Mouse (Mus musculus): ENCODE results near the gene Rpl18.
A peak's percentile ranks its signal among the peaks of the same experiment; 100 is the strongest.

Rpl18 gene

DNA sequence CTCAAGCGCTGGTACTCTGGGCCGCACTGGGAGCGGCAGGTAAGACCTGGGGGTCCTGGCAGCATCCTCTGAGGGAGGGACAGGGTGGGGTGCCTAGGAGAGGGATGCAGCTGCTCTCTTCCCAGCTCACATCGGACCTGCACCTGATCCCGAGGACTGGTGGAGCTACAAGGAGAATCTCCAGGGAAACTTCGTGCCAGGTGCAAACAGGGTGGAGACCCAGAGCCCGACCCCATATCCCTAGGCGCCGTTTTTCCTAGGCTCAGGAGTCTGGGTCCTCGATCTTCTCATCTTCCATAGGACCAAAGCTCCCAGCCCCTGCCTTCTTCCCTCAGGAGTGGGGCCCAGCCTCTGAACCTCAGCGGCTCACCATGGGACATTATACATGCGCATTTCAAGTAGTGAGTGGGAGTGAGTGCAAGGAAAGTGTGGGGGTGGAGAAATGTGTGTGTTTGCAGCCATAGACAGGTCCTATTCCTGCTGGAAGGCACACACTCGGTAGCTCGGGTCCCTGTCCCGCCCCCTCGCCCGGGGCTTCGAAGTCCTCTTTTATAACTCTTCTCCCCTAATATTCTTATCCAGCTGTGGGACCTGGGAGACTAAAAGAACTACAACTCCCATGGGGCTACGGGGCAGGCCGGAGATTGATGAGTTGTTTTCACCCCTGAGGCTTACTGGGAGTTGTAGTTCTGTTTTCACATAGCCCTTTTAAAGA is 14.8 kb upstream of the Rpl18 start:
- no peak for DNase-seq (ENCODE audit: low read depth)

DNA sequence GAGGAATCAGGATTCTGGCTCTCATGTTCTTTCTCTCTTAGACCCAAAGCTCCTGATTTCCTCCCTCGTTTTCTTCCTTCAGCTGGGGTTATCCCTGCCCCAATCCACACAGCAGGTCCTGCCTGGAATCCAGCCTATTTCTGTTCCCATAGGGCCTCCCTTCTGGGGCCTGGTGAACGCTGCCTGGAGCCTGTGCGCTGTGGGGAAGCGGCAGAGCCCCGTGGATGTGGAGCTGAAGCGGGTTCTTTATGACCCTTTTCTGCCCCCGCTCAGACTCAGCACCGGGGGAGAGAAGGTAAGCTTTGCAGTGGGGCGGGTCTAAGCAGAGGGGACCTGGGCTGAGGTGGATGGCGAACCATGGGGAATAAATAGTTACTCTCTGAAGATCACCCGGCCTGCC is 14.2 kb upstream of the Rpl18 start:
- no peak for DNase-seq (ENCODE audit: low read depth)

DNA sequence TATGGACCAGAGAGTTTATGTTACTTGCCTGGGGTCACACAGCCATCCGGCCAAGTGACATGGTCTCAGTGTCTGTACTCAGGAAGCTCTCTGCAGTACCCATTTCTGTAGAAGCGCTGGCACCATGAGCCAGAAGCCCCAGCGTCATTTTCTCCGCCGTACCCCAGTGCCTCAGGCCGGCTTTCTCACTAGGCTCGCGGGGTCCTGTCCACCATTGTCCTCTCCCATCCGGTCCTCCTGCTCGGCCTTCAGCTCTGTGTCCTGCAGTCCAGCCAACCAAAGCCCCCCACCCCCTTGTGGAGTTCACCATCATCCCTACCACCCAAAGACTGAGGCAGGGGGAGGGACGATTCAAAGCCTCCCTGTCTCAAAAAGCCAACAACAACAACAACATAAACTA is 13.7 kb upstream of the Rpl18 start:
- no peak for DNase-seq (ENCODE audit: low read depth)

DNA sequence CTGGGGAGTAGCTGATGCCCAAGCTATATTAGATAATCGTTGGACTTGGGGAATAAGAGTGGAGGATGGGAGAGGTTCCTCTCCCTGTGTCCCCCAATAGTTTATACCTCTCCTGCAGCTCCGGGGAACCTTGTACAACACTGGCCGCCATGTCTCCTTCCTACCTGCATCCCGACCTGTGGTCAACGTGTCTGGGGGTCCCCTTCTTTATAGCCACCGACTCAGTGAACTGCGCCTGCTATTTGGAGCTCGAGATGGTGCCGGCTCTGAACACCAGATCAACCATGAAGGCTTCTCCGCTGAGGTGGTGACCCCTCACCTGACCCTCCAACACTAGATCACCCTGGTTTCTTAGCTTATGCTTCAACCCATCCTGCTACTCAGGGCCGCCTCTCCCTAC is 12.9 kb upstream of the Rpl18 start:
- DNase-seq (ENCODE audit: low read depth) = no peak

DNA sequence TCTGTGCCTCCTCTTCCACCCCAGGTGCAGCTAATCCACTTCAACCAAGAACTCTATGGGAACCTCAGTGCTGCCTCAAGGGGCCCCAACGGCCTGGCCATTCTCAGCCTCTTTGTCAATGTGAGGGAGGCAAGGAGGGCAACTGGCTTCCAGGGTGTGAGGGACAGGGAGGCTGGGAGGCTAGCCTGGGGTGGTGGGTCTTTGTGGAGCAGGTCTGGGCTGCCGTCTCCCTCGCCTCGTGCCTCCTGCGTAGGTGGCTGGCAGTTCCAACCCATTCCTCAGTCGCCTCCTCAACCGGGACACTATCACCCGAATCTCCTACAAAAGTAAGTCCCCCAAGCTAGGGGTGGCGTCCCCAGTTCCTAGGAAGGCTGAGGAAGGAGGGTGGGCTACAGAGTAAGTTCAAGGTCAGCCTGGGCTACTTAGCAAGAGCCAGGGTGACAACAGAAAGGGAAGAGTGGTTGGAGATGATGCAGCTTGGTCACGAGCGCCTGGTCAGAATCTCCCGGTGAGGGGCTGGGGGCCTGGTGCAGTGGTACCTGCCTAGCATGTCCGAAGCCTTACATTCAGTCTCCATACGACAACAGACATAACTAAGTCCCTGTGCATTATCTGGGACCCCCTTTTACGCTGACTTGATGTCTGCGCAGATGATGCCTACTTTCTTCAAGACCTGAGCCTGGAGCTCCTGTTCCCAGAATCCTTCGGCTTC is 12.3 kb upstream of the Rpl18 start:
- no peak for DNase-seq (ENCODE audit: low read depth)

DNA sequence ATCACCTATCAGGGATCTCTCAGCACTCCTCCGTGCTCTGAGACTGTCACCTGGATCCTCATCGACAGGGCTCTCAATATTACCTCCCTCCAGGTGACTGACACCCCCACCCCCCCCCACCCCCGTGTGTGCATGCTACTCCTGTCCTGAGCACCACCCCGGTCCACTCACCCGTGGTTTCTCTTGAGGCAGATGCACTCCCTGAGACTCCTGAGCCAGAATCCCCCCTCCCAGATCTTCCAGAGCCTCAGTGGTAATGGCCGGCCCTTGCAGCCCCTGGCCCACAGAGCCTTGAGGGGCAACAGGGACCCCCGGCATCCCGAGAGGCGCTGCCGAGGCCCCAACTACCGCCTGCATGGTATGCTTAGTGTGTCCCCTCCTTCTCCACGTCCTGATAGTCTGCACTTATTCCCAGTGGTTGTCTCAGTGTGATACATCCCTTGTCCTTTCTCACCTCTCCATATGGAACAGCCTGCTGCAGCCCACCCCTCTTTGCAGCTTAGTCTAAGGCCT is 11.7 kb upstream of the Rpl18 start:
- no peak for DNase-seq (ENCODE audit: low read depth)

DNA sequence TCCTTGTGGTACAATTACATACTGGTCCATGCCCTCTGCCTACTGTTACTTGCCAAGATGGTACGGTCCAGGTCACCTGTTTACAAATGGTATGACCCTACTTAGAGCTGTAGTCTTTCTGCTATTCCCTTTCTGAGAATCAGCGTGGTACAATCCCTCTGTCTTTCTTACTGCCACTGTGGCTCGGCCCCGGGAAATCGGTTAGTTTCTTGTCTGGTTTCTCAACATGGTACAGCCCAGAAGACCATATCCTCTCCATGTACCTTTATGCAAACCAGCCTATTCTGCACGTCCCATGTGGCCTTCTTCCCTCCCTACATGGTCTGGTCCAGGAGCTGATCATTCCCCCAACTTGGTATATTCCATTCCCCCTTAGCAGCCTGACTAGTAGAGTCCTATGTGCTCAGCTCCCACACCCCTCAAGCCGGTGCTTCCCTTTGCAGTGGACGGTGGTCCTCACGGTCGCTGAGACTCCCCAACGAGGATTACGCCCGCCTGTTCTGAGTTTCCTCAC is 11.2 kb upstream of the Rpl18 start:
- no peak for DNase-seq (ENCODE audit: low read depth)

DNA sequence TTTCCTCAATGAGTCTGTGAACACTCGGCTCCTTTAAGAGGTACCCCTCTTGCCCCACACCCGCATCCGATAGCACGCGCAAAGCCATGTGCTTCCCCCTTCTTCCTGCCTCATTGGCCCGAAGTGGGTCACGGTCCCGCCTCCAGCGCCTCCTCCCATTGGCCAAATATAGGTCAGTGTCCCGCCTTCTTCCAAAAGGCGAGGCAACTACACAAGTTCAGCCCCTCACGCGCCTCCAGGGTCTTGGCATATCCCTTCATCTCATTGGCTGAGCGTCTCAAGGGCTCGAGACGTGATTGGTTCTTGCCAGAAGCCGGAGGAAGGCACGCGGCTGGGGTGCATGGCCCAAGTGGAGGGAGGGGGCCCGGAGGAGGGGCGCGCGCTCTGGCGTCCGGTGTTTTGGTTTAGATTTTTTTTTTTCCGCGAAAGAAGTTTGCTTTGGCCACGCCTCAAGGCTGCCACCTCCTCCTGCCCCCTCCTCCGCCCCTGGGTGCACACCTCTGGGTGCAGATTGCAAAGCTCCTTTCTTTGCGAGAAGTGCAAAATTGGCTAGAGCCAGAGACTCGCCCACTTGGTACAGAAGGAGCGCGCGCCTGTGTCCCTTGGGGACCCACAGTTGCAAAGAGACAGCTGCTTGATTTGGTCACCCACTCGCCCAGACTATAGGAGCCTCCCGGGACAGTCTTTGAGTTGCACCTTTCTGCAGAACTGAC is 10.4 kb upstream of the Rpl18 start, which contains the start of gene Dbp:
TSS of gene Dbp (plus strand) at position 359 of the 713 bp plus-strand sequence.
- peak; percentile 97 for DNase-seq (ENCODE audit: low read depth)

DNA sequence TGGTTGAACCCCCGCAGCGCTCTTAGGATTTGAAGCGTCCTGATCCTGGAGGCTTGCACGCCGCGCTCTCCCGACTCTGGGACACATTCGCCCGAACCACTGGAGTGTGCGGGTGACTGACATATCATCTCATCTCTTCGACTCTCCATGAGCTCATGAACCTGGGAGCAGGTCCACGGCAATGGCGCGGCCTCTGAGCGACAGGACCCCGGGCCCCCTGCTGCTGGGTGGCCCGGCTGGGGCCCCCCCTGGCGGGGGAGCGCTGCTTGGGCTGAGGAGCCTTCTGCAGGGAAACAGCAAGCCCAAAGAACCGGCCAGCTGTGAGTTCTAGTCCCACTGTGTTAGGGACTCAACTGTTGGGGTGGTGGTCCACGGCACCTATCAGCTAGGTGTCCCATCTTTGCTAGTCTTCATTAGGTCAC is 9.8 kb upstream of the Rpl18 start:
- no peak for DNase-seq (ENCODE audit: low read depth)

DNA sequence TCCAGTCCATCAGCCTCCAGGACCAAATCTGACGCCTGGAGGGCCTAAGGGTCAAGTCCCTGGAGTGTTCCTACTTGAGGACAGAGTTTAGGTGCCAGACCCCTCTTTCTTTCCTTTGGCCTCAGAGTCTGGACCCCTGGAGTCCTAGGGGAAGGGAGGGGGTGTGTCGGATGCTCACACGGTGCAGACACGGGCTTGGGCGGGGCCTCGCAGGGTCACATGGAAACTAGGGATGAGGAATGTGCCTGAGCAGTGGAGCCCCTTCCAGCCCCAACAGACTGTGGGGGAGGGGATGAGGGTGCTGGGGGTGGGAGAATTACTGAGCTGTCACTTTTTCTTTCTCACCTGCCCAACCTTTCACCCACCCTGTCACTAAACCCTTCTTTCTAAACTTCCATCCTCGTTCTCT is 9.4 kb upstream of the Rpl18 start:
- no peak for DNase-seq (ENCODE audit: low read depth)

DNA sequence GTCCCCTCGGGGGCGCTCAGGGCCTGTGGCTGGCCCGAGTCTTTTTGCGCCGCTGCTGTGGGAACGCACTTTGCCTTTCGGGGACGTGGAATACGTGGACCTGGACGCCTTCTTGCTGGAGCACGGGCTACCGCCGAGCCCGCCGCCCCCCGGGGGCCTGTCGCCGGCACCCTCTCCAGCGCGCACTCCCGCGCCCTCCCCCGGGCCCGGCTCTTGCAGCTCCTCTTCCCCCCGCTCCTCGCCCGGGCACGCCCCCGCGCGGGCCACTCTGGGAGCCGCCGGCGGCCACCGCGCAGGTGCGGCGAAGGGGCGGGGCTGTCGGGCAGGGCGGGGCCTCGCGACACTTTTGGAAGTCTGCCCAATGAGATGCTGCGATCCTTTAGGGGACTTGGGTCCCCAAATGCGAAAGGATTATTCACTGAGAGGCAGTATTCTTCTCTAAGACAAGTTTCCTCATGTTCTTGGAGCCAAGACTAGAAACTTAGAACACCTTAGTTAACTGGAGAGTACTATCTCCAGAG is 8.5 kb upstream of the Rpl18 start:
- peak; percentile 76 for DNase-seq (ENCODE audit: low read depth)

DNA sequence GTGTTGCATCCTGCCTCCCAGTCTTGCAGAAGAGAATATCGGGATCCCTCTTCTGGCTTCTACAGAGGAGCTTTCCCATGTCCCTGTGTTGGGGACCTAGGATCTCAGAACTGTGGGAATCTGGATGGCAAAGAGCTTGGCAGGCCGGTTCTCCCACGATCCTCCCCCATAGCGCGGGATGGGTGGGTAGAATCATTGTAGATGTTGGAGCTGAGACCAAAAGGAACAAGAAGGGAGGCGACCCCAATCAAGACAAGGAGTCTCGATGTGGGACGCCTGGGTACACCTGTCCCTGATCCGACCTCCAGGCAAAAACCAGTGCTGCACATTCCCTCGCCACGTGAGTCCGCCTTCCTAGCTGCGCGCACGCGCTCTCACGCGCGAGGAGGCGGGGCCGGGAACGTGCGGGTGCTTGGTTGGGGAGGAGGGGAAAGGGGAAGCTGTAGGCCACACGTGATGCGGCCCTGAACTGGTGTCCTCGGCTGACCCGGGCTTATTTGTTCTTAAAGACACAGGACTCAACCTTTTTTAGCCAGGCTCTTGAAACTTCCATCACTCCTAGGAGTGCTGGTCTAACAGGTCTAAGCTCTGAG is 7.8 kb upstream of the Rpl18 start:
- peak; percentile 89 for DNase-seq (ENCODE audit: low read depth)

DNA sequence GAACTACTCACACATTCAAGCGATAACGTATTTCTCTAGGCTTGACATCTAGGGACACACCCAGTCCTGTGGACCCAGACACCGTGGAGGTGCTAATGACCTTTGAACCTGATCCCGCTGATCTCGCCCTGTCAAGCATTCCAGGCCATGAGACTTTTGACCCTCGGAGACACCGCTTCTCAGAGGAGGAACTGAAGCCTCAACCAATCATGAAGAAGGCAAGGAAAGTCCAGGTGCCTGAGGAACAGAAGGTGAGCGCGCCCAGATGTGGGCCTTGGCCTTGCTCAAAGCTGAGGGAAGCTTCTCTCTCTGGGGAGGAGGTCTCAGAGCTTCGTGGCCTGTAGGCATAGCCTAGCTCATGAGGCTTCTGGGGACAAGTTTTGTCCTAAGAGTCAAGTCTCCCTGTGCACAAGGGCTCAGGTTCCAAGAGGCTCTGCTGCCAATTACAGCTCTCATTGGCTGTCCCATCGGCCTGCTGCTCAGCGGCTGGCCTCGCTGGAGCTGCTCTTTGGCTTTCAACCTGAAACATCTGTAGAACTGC is 7.0 kb upstream of the Rpl18 start:
- no peak for DNase-seq (ENCODE audit: low read depth)

DNA sequence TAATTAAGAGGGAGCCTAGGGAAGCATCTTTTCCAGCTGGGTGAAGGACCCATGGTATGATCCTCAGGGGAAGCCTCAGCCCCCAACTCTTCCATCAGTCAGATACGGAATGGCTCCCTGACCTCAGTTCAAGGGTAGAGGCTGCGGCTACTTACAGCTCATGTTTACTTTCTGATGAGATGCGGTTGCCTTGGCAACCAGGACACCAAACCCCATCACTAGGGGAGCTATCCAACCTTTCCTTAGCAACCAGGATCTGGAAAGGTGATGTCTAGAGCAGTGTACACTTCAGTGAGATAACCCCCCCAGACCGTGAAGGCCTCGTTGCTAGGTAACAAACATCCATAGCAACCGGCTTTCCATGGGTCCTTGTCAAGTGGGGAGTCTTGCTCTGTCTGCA is 6.2 kb upstream of the Rpl18 start:
- DNase-seq (ENCODE audit: low read depth) = no peak

DNA sequence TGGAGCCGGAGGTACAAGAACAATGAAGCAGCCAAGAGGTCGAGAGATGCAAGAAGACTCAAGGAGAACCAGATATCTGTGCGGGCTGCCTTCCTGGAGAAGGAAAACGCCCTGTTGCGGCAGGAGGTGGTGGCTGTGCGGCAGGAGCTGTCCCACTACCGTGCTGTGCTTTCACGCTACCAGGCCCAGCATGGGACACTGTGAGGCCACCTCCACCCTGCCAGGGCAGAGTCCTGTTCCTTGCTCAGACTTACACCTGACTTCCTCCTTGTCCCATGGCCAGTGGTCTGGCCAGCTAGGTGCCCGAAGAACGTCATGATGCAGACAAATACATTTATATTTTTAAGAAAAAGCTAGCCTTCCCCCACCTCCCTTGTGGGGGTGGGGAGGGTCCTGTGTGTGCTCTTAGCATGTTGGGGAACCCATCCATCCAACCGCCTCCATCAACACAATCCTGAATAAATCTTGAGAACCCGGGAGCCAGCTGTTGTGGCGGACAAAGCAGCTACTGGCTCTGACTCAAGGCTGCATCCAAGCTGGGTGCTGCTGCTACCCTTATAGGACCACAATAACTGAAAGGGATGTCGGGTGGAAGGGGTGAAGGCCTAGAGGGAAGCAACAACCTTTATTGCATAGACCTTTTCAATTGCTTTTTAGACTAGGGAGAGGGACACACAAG is 5.4 kb upstream of the Rpl18 start:
- no peak for DNase-seq (ENCODE audit: low read depth)

DNA sequence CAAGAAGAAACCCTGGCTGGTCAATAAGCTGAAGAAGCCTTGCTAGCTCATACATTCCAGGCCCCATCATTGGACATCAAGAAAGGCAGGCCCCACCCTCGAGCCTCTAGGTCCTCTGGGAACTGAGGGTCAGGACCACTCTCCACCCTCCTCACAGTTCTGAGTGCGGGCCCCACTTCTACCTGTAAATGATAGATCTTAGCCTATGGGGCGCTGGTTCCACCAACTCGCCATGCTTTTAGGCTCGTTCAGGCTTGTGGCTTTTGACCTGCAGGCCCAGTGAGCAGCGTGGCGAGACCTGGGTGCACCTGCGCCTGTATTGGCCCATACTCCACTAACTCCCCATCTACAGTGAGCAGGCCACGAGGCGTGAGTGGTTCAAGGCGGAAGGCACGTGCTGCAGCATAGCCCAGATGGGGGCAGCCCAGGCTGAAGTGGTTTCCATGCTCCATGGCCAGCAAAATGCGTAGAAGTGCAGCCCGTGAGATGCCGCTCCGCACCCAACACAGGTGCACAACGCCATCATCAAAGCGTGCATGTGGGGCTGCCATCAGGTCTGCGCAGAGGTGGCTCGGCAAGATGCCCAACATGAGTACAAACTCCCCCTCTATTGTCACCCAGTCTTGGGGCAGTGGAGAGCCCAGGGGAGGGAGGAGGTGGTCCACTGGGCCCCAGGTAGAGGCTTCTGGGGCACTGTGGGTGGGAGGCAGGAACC is 4.6 kb upstream of the Rpl18 start:
- no peak for DNase-seq (ENCODE audit: low read depth)

DNA sequence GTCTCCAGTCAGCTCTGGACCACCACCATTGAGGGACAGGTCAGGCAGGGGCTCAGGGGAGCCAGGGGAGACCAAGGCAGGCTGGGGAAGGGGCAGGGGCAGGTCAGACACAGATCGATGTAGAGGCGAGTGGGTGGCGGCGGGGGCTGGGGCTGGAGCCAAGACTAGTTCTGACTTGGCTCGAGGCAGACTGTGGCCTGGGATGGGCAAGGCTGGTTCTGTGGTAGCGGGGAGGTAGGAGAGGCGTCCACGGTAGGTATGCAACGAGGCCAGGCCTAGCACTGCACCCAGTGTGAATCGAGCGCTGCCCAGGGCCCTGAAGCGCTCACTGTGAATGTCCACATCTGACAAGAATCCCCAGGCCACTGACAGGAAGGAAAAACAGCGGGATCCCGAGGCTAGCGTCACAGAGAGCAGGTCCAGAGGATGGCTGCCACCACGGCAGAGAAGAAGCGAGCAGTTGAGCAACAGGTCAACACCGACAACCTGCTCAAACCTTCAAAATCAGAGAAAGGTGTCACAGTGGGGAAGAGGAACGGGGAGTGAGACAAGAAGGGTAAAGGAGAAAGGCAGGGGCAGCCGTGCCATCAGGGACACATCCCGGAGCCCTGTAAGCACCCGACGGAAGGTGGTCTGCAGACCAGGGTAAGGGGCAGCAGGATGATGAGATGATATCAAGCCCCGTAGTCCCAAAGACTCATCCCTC is 3.8 kb upstream of the Rpl18 start:
- no peak for DNase-seq (ENCODE audit: low read depth)

DNA sequence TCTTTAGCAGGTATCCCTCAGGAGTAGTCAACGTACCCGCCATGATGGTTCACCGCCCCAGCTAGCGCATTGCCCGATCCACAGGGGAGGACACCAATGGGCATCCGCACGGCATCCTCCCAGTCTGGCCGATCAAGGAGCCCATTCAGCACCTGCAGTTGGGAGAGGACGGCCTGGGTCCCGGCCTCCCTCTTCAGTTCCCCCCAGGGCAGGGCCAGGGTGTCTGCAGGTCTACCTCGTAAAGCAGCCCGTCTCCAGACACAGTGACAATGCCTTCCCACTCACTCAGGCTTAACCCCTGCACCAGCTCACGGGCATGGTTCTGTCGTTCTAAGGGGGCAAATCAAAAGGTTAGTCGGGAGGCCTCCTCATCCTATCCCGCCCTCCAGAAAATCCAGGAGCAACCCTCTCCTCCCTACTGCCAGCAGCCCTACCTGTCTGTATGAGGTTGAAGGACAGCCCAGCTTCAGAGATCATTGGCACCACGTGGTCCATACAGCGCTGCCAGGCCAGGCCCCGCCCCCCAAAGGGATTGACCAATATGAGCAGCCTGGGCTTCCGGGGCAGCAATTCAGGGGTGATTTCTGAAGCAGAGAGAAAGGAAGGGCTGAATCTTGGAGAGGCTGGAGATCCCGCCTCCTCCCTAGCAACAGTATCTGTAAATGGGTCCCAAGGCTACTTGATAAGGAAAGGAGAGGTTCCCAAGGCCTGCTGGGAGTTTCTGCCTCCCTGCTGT is 3.1 kb upstream of the Rpl18 start:
- DNase-seq (ENCODE audit: low read depth) = no peak

DNA sequence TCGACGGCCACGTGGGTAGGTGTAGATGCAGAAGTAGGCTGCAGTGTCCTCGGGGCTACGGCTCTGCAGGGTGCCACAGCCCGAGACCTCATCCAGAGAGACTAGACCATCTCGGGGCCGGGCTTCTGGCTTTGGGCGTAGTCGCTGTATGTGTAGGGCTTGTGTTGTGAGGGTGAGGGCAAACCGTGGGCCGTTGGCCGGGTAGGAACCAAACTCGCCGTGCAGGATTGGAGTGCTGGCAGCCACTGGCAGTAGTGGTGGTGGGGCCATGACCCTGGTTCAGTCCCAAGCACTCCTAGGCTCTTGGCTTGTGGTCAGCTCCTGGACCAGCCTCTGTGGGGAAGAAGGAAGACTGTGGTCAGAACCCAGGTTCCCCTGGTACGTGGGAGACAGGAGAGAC is 1.9 kb upstream of the Rpl18 start:
- no peak for DNase-seq (ENCODE audit: low read depth)

Data from c-Kit-positive CD71-negative TER-119-negative erythroid progenitor cells, embryonic 14.5 days (primary cell).